Mouse (Mus musculus): ENCODE measurements around the gene Mef2d.

DNA sequence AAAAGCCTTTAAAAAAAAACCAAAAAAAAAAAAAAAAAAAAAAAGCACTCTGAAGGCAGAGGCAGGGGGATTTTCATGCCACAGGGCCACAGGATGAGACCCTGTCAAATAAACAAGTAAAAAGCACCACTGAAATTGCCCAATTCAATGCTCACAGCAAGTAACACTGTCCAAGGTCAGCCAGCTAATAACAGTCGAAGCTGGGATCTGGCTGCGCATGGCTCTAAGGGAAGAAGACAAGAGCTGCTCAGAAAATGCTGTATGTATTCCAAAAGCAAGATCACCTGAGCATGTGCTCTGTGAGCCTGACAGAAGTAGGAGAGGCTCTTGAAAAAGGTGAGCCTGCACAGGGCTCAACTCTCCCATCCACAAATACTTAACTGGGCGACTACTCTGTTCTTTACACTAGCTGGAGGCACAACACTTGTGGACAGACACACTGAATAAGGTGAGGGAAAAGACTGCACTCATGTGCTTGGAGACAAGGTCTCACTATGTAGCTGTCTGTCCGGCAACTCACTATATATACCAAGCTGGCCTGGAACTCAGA lies 5.2 kb upstream of the Mef2d start:
- no peak for TF ChIP-seq POLR2A (IDR thresholded peaks at IDR 0.05; ENCODE audit: control insufficient read depth, extremely low read depth, insufficient read depth, low read length, poor library complexity)
- no peak for TF ChIP-seq CTCF (IDR thresholded peaks at IDR 0.05; ENCODE audit: borderline replicate concordance, control insufficient read depth, extremely low read depth, insufficient read depth, low read length, poor library complexity)

Measured in thymus, adult 2 months (tissue).